Mouse (Mus musculus): ENCODE results near the gene Man2b1. TPM values are rescaled to one million over a fixed set of nuclear protein-coding genes. Genes with fewer than 3 reads are reported as not detected.
"Not testable (repeated sequence)": the region's sequence is repeated elsewhere in the genome, so short reads cannot be mapped to it uniquely, and the experiment has no call there.

Man2b1 gene
- polyA plus RNA-seq, 1 experiment from 2014 or later, result 39.3 TPM

DNA sequence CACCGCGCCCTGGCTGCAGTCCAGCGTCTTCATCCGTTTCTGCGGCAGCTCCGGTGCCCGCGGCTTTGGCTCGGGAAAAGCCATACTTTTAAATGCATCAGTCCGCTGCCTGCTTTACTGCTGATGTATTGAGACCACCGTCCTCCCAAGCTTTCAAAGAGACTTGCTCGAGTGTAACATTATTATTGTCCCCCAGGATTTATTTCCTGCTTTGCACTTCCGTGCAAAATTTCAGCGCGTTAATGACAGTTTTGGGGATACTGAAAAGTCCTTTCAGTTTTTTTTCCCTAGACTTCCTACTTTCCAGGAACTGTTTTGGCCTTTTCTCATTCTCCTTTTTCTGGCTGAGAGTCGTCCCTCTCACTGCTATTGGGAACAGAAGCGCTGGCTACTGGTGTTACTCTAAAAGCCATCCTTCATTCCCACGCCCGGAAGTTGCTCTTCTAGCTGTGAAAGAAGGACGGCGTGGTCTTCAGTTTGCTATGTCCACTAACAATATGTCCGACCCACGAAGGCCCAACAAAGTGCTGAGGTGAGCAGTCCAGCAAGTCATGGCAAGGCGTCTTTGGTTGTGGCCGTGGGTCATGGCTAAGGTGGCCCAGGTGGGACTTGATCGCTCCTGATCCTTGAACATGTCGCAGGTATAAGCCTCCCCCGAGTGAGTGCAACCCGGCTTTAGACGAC is 2.4 kb upstream of the Man2b1 start, which contains the start of gene Wdr83os:
Wdr83os (plus strand) TSS at position 209 of the 684 bp plus-strand sequence.
- ATAC-seq (replicated peaks; ENCODE audit: extremely low read depth, insufficient read depth, low FRiP score), result no peak
- Histone ChIP-seq H3K36me3 (ENCODE audit: control insufficient read depth, insufficient read depth) (peaks cover 22% of the 10 kb centered on the region), H3K27ac (ENCODE audit: low read length) (peak within 1 kb of the TSS; percentile 81), H3K4me1 (ENCODE audit: control insufficient read depth, insufficient read depth, low read length) (peaks cover 27% of the 10 kb centered on the region), H3K9me3 (replicated peaks; ENCODE audit: control insufficient read depth, low read length) (no peaks in the 10 kb centered on the region), H3K4me3 (ENCODE audit: low read length) (peak within 1 kb of the TSS; percentile 96), H3K27me3 (ENCODE audit: control insufficient read depth, insufficient read depth, low read length) (no peaks in the 10 kb centered on the region), H3K9ac (ENCODE audit: low read length) (peak within 1 kb of the TSS; percentile 94), H3K4me2 (ENCODE audit: low read depth, low read length) (peak within 1 kb of the TSS; percentile 94)
- under 1% methylated on average over 30 of the region's 30 CpGs for WGBS

DNA sequence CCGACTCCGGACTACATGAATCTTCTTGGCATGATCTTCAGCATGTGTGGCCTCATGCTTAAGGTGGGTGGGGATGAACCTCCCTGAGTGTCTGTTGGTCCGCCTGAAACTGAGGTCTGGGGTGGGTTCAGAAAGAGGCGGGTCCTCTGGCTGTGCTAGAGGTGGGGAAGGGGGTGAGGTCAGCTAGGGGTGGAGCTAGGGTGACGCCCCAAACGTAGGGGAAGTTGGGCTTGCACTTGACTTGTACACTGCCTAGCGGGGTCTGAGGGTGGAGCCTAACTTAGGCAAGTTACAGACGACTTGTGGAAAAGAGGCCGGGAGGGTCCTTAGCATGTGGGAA is 1.9 kb upstream of the Man2b1 start, which contains the start of gene Wdr83:
Wdr83 (minus strand) TSS at position 91 of the 340 bp plus-strand sequence.
- Histone ChIP-seq H3K27me3 (ENCODE audit: control insufficient read depth, insufficient read depth, low read length) (no peaks in the 10 kb centered on the region), H3K4me3 (ENCODE audit: low read length) (peak within 1 kb of the TSS; percentile 96), H3K27ac (ENCODE audit: low read length) (peak within 1 kb of the TSS; percentile 81), H3K4me2 (ENCODE audit: low read depth, low read length) (peak within 1 kb of the TSS; percentile 94), H3K4me1 (ENCODE audit: control insufficient read depth, insufficient read depth, low read length) (peaks cover 27% of the 10 kb centered on the region), H3K9ac (ENCODE audit: low read length) (peak within 1 kb of the TSS; percentile 94), H3K36me3 (ENCODE audit: control insufficient read depth, insufficient read depth) (peaks cover 18% of the 10 kb centered on the region), H3K9me3 (replicated peaks; ENCODE audit: control insufficient read depth, low read length) (no peaks in the 10 kb centered on the region)
- WGBS, result 2% methylated on average over 9 of the region's 9 CpGs
- ATAC-seq (replicated peaks; ENCODE audit: extremely low read depth, insufficient read depth, low FRiP score), result peak; percentile 65

DNA sequence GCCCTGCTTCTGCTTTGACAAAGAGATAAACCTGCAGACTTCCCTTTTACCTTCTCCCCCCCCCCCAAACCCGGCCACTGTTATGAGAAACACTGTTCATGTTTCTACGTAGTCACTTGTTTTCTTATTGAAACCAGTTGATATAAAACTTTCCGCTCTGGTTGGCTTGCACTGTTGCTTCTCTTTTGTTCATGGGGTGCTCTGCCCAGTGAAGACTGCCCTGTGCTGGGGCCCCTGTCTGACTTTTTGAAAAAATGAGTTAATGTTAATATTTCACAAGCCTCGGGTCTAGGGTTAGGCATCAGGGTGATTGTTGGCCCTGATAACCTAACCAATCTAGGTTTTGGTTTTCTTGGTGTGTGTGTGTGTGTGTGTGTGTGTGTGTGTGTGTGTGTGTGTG is 901 bp upstream of the Man2b1 start:
- WGBS, result 84% methylated on average over 4 of the region's 4 CpGs
- peaks cover 16% of the 10 kb centered on the region for H3K36me3 ChIP-seq (ENCODE audit: control insufficient read depth, insufficient read depth)
- not testable (repeated sequence) for H3K27ac ChIP-seq (ENCODE audit: low read length); H3K4me2 ChIP-seq (ENCODE audit: low read depth, low read length); H3K9me3 ChIP-seq (replicated peaks; ENCODE audit: control insufficient read depth, low read length); H3K4me3 ChIP-seq (ENCODE audit: low read length); H3K27me3 ChIP-seq (ENCODE audit: control insufficient read depth, insufficient read depth, low read length); H3K9ac ChIP-seq (ENCODE audit: low read length); ATAC-seq (replicated peaks; ENCODE audit: extremely low read depth, insufficient read depth, low FRiP score)
- peaks cover 27% of the 10 kb centered on the region for H3K4me1 ChIP-seq (ENCODE audit: control insufficient read depth, insufficient read depth, low read length)

DNA sequence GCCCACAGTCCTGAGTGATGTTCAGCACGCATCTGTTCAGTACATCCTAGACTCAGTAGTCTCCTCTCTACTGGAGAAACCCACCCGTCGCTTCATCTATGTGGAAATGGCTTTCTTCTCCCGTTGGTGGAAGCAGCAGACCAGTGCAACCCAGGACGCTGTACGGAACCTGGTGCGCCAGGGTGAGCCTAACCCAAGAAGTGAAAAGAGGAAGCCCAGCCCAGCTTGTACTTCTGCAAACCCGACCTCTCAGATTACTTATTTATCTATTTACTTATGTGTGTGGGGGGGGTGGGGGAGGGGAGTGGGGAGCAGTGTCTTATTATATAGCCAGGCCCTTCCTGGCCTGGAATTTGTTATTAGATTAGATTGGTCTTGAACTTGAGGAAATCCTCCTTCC is 1.6 kb downstream of the Man2b1 start:
- Histone ChIP-seq H3K9me3 (replicated peaks; ENCODE audit: control insufficient read depth, low read length) (no peaks in the 10 kb centered on the region), H3K4me1 (ENCODE audit: control insufficient read depth, insufficient read depth, low read length) (peaks cover 21% of the 10 kb centered on the region), H3K27me3 (ENCODE audit: control insufficient read depth, insufficient read depth, low read length) (no peaks in the 10 kb centered on the region), H3K4me3 (ENCODE audit: low read length) (no peak overlapping the region), H3K36me3 (ENCODE audit: control insufficient read depth, insufficient read depth) (peaks cover 14% of the 10 kb centered on the region), H3K9ac (ENCODE audit: low read length) (no peak overlapping the region), H3K27ac (ENCODE audit: low read length) (no peak overlapping the region), H3K4me2 (ENCODE audit: low read depth, low read length) (no peak overlapping the region)
- 82% methylated on average over 8 of the region's 8 CpGs for WGBS
- no peak for ATAC-seq (replicated peaks; ENCODE audit: extremely low read depth, insufficient read depth, low FRiP score)

DNA sequence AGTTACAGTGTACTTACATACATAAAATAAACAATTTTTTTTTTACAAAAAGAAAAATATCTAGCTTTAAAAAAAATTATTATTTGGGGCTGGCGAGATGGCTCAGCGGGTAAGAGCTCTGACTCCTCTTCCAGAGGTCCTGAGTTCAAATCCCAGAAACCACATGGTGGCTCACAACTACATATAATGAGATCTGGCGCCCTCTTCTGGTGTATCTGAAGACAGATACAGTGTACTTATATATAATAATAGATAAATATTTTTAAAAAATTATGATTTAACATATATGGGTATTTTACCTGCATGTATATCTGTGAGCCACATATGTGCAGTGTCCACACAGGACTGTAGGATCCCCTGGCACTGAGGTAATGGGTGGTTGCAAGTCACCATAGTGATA is 3.2 kb downstream of the Man2b1 start:
- H3K9ac ChIP-seq (ENCODE audit: low read length), result no peak overlapping the region
- H3K4me1 ChIP-seq (ENCODE audit: control insufficient read depth, insufficient read depth, low read length), result peaks cover 17% of the 10 kb centered on the region
- no peak for ATAC-seq (replicated peaks; ENCODE audit: extremely low read depth, insufficient read depth, low FRiP score)
- H3K27ac ChIP-seq (ENCODE audit: low read length), result no peak overlapping the region
- H3K4me3 ChIP-seq (ENCODE audit: low read length), result no peak overlapping the region
- H3K9me3 ChIP-seq (replicated peaks; ENCODE audit: control insufficient read depth, low read length), result no peaks in the 10 kb centered on the region
- 79% methylated on average over 3 of the region's 3 CpGs for WGBS
- no peak overlapping the region for H3K4me2 ChIP-seq (ENCODE audit: low read depth, low read length)
- peaks cover 17% of the 10 kb centered on the region for H3K36me3 ChIP-seq (ENCODE audit: control insufficient read depth, insufficient read depth)
- no peaks in the 10 kb centered on the region for H3K27me3 ChIP-seq (ENCODE audit: control insufficient read depth, insufficient read depth, low read length)

DNA sequence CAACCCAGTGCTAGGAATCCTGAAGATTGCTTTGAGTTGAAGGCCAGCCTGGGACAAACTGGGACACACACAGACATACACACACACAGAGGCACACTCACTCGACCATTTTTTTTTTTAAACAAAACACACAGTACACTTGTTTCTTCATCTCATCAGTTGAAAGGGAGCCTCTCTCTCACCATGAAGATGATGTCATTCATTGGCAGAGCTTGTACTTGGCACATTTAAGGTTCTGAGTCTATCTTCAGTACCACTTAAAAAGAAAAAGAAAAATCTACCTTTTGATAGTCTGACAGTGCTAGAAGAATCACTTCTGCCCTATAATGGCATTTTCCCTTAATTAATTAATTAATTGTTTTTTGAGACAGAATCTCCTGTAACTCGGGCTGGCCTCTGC is 5.7 kb downstream of the Man2b1 start:
- Histone ChIP-seq H3K27me3 (ENCODE audit: control insufficient read depth, insufficient read depth, low read length) (no peaks in the 10 kb centered on the region), H3K9me3 (replicated peaks; ENCODE audit: control insufficient read depth, low read length) (no peaks in the 10 kb centered on the region), H3K9ac (ENCODE audit: low read length) (no peak overlapping the region), H3K36me3 (ENCODE audit: control insufficient read depth, insufficient read depth) (peaks cover 17% of the 10 kb centered on the region), H3K4me1 (ENCODE audit: control insufficient read depth, insufficient read depth, low read length) (peaks cover 6% of the 10 kb centered on the region), H3K27ac (ENCODE audit: low read length) (no peak overlapping the region), H3K4me2 (ENCODE audit: low read depth, low read length) (no peak overlapping the region), H3K4me3 (ENCODE audit: low read length) (no peak overlapping the region)
- ATAC-seq (replicated peaks; ENCODE audit: extremely low read depth, insufficient read depth, low FRiP score), result no peak
- WGBS, result 64% methylated on average over 2 of the region's 2 CpGs

DNA sequence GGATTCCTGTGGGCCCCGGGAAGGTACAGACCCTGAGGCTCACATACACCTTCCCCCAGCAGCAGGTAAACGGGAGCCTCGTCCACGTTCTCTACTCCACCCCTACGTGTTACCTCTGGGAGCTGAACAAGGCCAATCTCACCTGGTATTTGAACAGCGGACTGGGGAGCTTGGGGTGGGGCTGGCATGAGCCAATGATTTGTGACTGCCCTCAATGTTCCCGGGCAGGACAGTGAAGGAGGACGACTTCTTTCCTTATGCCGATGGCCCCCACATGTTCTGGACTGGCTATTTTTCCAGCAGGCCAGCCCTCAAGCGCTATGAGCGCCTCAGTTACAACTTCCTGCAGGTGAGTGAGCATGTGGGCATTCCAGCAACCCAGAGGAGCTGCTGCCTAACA is 7.8 kb downstream of the Man2b1 start:
- Histone ChIP-seq H3K4me3 (ENCODE audit: low read length) (no peak overlapping the region), H3K4me2 (ENCODE audit: low read depth, low read length) (no peak overlapping the region), H3K9ac (ENCODE audit: low read length) (no peak overlapping the region), H3K9me3 (replicated peaks; ENCODE audit: control insufficient read depth, low read length) (no peaks in the 10 kb centered on the region), H3K4me1 (ENCODE audit: control insufficient read depth, insufficient read depth, low read length) (no peaks in the 10 kb centered on the region), H3K36me3 (ENCODE audit: control insufficient read depth, insufficient read depth) (peaks cover 18% of the 10 kb centered on the region), H3K27me3 (ENCODE audit: control insufficient read depth, insufficient read depth, low read length) (no peaks in the 10 kb centered on the region), H3K27ac (ENCODE audit: low read length) (no peak overlapping the region)
- ATAC-seq (replicated peaks; ENCODE audit: extremely low read depth, insufficient read depth, low FRiP score), result no peak
- 87% methylated on average over 11 of the region's 11 CpGs for WGBS

DNA sequence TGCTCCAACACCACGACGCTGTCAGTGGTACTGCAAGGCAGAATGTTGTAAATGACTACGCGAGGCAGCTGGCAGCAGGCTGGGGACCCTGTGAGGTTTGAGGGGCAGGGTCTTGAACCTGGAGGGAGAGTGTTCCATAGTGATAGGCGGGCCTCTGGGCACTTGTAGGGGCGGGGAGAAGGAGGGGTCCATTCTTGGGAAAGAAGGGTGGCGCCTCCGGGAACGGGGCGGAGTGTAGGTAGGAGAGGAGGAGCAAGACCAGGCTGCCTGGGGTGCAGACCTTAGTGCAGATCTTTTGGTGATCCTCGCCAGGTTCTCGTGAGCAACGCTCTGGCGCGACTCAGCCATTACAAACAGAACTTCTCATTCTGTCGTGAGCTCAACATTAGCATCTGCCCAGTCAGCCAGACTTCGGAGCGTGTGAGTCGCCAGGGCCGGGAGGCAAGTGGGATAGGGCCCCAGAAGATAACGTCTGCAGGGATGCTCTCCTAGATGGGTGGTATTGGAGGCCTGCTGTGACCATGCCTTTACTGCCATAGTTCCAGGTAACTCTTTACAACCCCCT is 8.5 kb downstream of the Man2b1 start:
- no peaks in the 10 kb centered on the region for H3K9me3 ChIP-seq (replicated peaks; ENCODE audit: control insufficient read depth, low read length)
- WGBS, result 34% methylated on average over 21 of the region's 21 CpGs
- H3K9ac ChIP-seq (ENCODE audit: low read length), result no peak overlapping the region
- H3K4me1 ChIP-seq (ENCODE audit: control insufficient read depth, insufficient read depth, low read length), result no peaks in the 10 kb centered on the region
- no peak for ATAC-seq (replicated peaks; ENCODE audit: extremely low read depth, insufficient read depth, low FRiP score)
- H3K27me3 ChIP-seq (ENCODE audit: control insufficient read depth, insufficient read depth, low read length), result no peaks in the 10 kb centered on the region
- H3K36me3 ChIP-seq (ENCODE audit: control insufficient read depth, insufficient read depth), result peaks cover 19% of the 10 kb centered on the region
- H3K4me3 ChIP-seq (ENCODE audit: low read length), result no peak overlapping the region
- no peak overlapping the region for H3K4me2 ChIP-seq (ENCODE audit: low read depth, low read length)
- H3K27ac ChIP-seq (ENCODE audit: low read length), result no peak overlapping the region

DNA sequence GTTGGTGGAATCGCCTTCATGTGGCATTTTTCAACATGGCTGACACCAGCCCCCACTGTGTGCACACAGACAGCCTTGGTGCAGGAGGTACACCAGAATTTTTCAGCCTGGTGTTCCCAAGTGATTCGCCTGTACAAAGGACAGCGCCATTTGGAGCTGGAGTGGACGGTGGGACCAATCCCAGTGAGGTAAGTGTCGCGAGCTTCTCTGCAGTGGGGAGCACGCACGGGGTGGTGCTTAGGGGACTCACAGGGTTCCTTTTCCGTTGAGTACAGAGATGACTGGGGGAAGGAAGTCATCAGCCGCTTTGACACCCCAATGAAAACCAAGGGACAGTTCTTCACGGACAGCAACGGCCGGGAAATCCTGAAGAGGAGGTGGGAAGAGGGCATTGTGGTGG is 12.0 kb downstream of the Man2b1 start:
- ATAC-seq (replicated peaks; ENCODE audit: extremely low read depth, insufficient read depth, low FRiP score), result no peak
- 87% methylated on average over 13 of the region's 13 CpGs for WGBS
- H3K27ac ChIP-seq (ENCODE audit: low read length), result no peak overlapping the region
- H3K36me3 ChIP-seq (ENCODE audit: control insufficient read depth, insufficient read depth), result peaks cover 29% of the 10 kb centered on the region
- no peak overlapping the region for H3K4me2 ChIP-seq (ENCODE audit: low read depth, low read length)
- no peaks in the 10 kb centered on the region for H3K4me1 ChIP-seq (ENCODE audit: control insufficient read depth, insufficient read depth, low read length)
- H3K27me3 ChIP-seq (ENCODE audit: control insufficient read depth, insufficient read depth, low read length), result no peaks in the 10 kb centered on the region
- H3K9ac ChIP-seq (ENCODE audit: low read length), result no peak overlapping the region
- H3K4me3 ChIP-seq (ENCODE audit: low read length), result no peak overlapping the region
- H3K9me3 ChIP-seq (replicated peaks; ENCODE audit: control insufficient read depth, low read length), result no peaks in the 10 kb centered on the region

All from heart, embryonic 16.5 days (tissue).